Mouse (Mus musculus): ENCODE measurements around the gene Esyt2. TPM values are rescaled to one million over a fixed set of nuclear protein-coding genes. Genes with fewer than 3 reads are reported as not detected.

Esyt2 gene
- 10 to 100 TPM; 80.2 to 90.9 TPM for total RNA-seq (2023)

DNA sequence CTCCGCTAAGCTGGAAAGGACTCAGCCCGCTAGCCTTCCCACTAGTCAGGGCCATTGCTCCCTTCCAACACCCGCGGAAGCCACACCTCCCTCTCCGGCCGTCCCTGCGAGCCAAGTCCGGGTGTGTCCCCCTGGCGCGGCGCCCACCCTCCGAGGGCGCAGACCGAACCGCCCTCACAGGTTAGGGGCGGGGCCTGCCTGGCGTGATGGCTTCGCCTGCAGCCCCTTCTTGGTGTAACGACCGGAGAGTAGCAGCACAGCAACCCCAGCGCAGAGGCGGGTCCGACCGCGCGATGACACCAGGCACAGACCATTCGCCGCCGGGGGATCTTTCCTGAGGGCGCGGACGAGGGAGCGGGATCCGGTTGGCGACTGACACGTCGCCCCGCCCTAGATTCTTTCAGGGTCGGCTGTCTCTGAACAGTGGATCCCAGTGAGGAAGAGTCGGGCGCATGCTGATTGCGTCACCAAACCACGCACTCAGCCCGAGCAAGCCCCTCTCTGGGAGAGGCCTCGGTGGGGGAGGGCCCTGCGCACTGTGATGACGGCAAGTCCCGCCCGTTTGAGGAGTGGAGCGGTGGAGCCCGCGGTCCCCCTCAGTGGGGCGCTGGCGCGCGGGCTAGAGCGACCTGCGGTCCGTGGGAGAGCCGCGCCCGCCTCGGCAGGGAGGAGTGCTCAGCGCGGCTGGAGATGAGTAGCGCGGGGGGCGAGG, at the start of gene Esyt2:
Gene Esyt2 (plus strand): TSS at position 544 of the 712 bp plus-strand sequence.

DNA sequence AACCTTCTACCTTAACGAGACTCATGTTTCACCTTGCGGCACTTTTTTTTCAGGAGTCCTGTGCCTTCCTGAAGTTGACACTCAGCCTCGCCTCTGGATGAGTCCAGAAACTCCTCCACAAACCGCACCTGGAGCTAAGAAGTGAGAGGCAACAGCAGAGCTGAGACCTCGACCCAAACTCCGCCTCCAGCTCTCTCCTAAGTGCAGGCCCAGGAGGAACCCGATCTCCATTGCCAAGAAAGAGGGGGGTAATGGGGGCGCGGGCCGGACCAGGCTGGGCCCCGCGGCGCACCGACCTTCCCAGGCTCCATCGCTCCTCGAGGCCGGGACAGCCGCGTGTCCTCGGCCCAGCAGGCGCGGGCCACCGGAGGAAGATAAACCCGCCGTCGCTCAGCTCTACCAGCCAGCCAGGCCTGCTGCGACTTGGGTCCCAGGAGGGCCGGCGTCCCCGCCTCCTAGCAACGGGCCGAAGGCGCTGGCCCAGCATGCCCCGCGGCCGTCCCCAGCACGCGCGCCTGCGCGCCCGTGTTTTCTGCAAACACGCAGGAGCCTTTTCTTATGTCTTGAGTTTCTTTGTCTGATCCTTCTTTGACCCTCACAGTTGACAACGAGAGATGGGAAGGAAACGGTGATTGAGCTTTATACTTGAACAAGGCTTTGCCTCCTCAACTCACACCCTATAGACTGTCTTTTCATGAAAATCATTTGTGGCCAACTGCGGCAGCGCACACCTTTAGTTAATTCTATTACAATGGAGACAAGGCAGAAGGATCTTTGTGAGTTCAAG, 18.2 kb upstream of the Esyt2 start, which contains the start of gene Wdr60:
Gene Wdr60 (minus strand): TSS at position 468 of the 787 bp plus-strand sequence.

DNA sequence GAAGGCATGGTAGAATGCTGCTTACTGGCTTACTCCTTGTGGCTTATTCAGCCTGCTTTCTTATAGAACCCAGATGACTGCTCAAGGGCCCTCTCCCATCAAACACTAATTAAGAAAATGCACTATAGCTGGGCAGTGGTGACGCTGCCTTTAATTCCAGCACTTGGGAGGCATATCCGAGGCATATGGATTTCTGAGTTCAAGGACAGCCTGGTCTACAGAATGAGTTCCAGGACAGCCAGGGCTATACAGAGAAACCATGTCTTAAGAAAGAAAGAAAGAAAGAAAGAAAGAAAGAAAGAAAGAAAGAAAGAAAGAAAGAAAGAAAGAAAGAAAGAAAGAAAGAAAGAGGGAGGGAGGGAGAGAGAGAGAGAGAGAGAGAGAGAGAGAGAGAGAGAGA, 5.9 kb upstream of the Esyt2 start, which contains the start of gene Gm11027:
Gene Gm11027 (plus strand): TSS at position 301 of the 400 bp plus-strand sequence.

DNA sequence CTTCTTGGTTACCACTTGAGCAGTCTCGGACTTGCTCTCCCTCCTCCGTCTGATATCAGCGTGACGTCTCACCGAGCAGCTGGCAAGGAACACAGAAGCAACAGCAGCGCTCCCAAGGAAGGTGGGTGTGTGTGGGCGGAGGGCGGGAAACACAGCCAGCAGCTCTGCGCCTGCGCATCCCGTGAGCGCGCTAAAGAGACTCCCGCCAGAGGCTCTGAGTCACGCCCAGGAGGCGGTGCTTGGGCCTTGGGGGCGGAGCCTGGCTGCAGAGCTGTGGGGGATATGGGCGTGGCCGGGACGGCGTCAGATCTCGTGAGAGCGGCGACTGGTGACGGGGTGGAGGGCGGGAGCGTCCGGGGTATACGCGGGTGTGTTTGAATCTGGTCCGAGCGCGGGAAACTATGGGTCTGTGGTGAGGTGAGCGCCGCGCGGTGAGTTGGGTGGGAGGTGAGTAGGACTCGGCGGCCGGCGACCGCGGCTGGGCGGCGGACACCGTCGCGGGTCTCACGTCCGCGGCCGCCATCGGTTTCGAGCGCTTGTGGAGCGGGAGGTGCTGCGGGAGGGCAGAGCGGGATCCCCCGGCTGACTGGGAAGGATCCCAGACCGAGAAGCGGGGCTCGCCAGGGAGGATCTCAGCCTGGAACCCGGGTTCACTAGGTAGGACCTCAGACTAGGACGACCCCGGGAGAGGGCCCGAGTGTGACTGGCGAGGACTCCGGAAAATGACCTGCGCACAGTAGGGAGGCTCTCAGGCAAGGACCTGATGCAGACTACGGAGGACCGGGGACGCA, 124.2 kb downstream of the Esyt2 start, which contains the start of gene Ncapg2:
Gene Ncapg2 (plus strand): TSS at position 358 of the 791 bp plus-strand sequence.

Other genes starting within 250 kb of the Esyt2 start
- gene Zfp386, start 233.5 kb upstream of the Esyt2 start, total RNA-seq (2023) = 10 to 100 TPM; 30.9 to 49.5 TPM
- not detected for gene Vipr2, start 203.5 kb upstream of the Esyt2 start, total RNA-seq (2023)
- gene Wdr60, start 18.2 kb upstream of the Esyt2 start, total RNA-seq (2023) = 1 to 10 TPM; 2.3 to 3.2 TPM
- gene Gm11027, start 5.8 kb upstream of the Esyt2 start, total RNA-seq (2023) = not detected
- 10 to 100 TPM in 1 of 2 experiments, 1 to 10 TPM in 1; 6.6 to 10.5 TPM for gene Ncapg2, start 124.2 kb downstream of the Esyt2 start, total RNA-seq (2023)
- not detected for gene Ptprn2, start 204.5 kb downstream of the Esyt2 start, total RNA-seq (2023)

All from B cell, adult 67 days (primary cell).